Mouse (Mus musculus): ENCODE data around the gene Cnr2.

GRCm38 (mm10) chr4:135876583-135877020 is 18.6 kb upstream of the Cnr2 start:
- 0 out of 2 replicates have a peak, but pooled peaks have one; percentile 9 for TF ChIP-seq EP300 (IDR thresholded peaks at IDR 0.05; ENCODE audit: low read depth)
- no peak for TF ChIP-seq CTCF (IDR thresholded peaks at IDR 0.05; ENCODE audit: low read depth)

Measured in liver, postnatal 0 days (tissue).